In the genomic region with DNA sequence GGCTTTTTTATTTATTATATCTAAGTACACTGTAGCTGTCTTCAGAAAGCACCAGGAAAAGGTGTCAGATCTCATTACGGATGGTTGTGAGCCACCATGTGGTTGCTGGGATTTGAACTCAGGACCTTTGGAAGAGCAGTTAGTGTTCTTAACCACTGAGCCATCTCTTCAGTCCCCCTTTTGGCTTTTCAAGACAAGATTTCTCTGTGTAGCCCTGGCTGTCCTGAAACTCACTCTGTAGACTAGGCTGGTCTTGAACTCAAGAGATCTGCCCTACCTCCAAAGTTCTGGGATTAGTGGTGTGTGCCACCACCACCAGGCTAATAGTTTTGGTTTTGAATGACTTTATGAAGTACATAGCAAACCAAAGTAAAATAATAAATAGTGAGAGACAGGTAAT, we compare ENCODE assay signal across 2 mouse cellular contexts. TPM values are rescaled to one million over a fixed set of nuclear protein-coding genes. Genes with fewer than 3 reads are reported as not detected.
DNase-seq lines count a peak whose midpoint lies in the region; ATAC-seq and TF ChIP-seq lines count a peak whose summit lies in the region.
"Not testable (repeated sequence)": the region's sequence is repeated elsewhere in the genome, so short reads cannot be mapped to it uniquely, and the experiment has no call there.

No protein-coding gene starts in this region.

- not testable (repeated sequence) for TF ChIP-seq POLR2A in MEL (IDR thresholded peaks at IDR 0.05; ENCODE audit: control insufficient read depth in 1 of 2, insufficient read depth in 1 of 2, low read depth in 1 of 2, low read length in 2 of 2, poor library complexity in 1 of 2)

- not testable (repeated sequence) for H3K9ac ChIP-seq in MEL (ENCODE audit: control insufficient read depth, low read depth, low read length, poor library complexity, severe bottlenecking); midbrain, embryonic 11.5 days (ENCODE audit: low read length)

- not testable (repeated sequence) for TF ChIP-seq CTCF in MEL (IDR thresholded peaks at IDR 0.05 in 2 of 3, conservative IDR thresholded peaks at IDR 0.05 in 1 of 3; ENCODE audit: control insufficient read depth in 1 of 3, insufficient read depth in 1 of 3, low read depth in 2 of 3, low read length in 3 of 3, poor library complexity in 1 of 3, severe bottlenecking in 1 of 3)

- TF ChIP-seq RAD21 in MEL (IDR thresholded peaks at IDR 0.05; ENCODE audit: low read depth, low read length) = not testable (repeated sequence)

- not testable (repeated sequence) for TF ChIP-seq EP300 in MEL (IDR thresholded peaks at IDR 0.05; ENCODE audit: low read depth in 1 of 2, low read length in 2 of 2)

- not testable (repeated sequence) for H3K27ac ChIP-seq in MEL (ENCODE audit: control insufficient read depth, low read depth, low read length); midbrain, embryonic 11.5 days (ENCODE audit: low read depth, low read length)

- not testable (repeated sequence) for H3K9me3 ChIP-seq in MEL (replicated peaks; ENCODE audit: insufficient read depth, low read length); midbrain, embryonic 11.5 days (ENCODE audit: control insufficient read depth, low read length)

- H3K4me2 ChIP-seq in midbrain, embryonic 11.5 days = not testable (repeated sequence)

- H3K36me3 ChIP-seq in MEL (ENCODE audit: control insufficient read depth in 1 of 2, insufficient read depth in 2 of 2, low read length in 2 of 2) = peaks cover 0 to 32% of the 10 kb centered on the region in 2 experiments; a peak in 2 of 4 replicates
- H3K36me3 ChIP-seq in midbrain, embryonic 11.5 days (ENCODE audit: control insufficient read depth, insufficient read depth, low read length) = not testable (repeated sequence)

- not testable (repeated sequence) for H3K27me3 ChIP-seq in MEL (ENCODE audit: control insufficient read depth in 1 of 2, insufficient read depth in 2 of 2, low read length in 2 of 2); midbrain, embryonic 11.5 days (ENCODE audit: control insufficient read depth, insufficient read depth, low read length)

- DNase-seq in MEL (ENCODE audit: low read depth, low spot score) = not testable (repeated sequence)
- DNase-seq in midbrain, embryonic 11.5 days (ENCODE audit: low spot score, missing footprints) = peak; percentile 72

- ATAC-seq in midbrain, embryonic 11.5 days (ENCODE audit: low FRiP score) = not testable (repeated sequence)

- 86% methylated on average over 1 of the region's 1 CpGs for WGBS in midbrain, embryonic 11.5 days

- not testable (repeated sequence) for H3K4me3 ChIP-seq in MEL (ENCODE audit: control insufficient read depth in 1 of 2, insufficient read depth in 1 of 2, low read depth in 2 of 2, low read length in 2 of 2); midbrain, embryonic 11.5 days (ENCODE audit: low read depth, low read length)

- H3K79me2 ChIP-seq in MEL (ENCODE audit: control insufficient read depth, insufficient read depth, low read length, poor library complexity) = not testable (repeated sequence)

- H3K4me1 ChIP-seq in MEL (ENCODE audit: control insufficient read depth in 1 of 2, insufficient read depth in 2 of 2, low read length in 2 of 2) = peaks cover 27 to 42% of the 10 kb centered on the region in 2 experiments
- not testable (repeated sequence) for H3K4me1 ChIP-seq in midbrain, embryonic 11.5 days (ENCODE audit: control insufficient read depth, insufficient read depth, low read length)

TF ChIP-seq in MEL, 35 proteins besides CTCF, POLR2A, EP300 and RAD21:
- TF ChIP-seq TBP (IDR thresholded peaks at IDR 0.05; ENCODE audit: low read depth, low read length) = 0 out of 2 replicates have a peak, but pooled peaks have one; percentile 56
TF ChIP-seq in MEL: peak in this region for 1; not testable (repeated sequence) for 34.

RNA-seq across cellular contexts. Expression of a gene that starts 47.9 kb away (rescaled TPM):
- 262 and 275 TPM in 2 replicates for total RNA-seq in MEL (2012; rRNA removed)
- polyA plus RNA-seq in MEL (2012; ENCODE audit: insufficient read depth in 1 of 2, insufficient read length in 2 of 2, low read depth in 1 of 2, low replicate concordance in 2 of 2, missing spikeins in 1 of 2) = 100 to 1,000 TPM; 146 to 267 TPM
- 196 and 219 TPM in 2 replicates for polyA plus RNA-seq in midbrain, embryonic 11.5 days (2014; fragmentation: Nextera tagmentation; extraction: Ambion mirVana)
